Mouse (Mus musculus) cerebellum, postnatal 36 days (tissue): ENCODE measurements at regions not wholly inside any gene's neighbourhood (a gene's known extent, or its start where the extent isn't known, plus 50 kb on each side); places are given as distances from the start of the nearest gene placed in this dataset.

Experiments used
- DNase-seq, 2 experiments: peaks; one replicate each; pipeline ENCODE4 v3.0.0; 2021 to 2022; ENCODE audit warnings: mixed read lengths in 2 of 2

GRCm38 (mm10) chr2:45227276-45227944 lies 110.2 kb upstream of the Zeb2 start:
- no peak for DNase-seq

DNA sequence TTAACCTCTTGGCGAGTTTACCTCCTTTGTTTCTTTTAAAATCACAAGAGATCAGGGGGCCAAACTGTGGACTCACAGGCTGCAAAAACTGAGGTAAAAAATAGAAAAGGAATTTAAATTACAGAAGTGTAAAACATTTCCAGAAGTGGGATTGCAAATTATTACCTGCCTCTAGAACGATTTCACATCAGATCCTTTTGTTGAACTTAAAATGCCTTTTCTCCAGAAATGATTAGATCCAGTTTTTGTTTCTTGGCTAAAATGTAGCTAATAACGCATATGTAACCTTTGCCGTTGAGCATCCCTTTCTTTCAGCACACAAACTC lies 108.8 kb upstream of the Zeb2 start:
- no peak for DNase-seq

GRCm38 (mm10) chr2:45225364-45226044 lies 108.3 kb upstream of the Zeb2 start:
- no peak for DNase-seq

DNA sequence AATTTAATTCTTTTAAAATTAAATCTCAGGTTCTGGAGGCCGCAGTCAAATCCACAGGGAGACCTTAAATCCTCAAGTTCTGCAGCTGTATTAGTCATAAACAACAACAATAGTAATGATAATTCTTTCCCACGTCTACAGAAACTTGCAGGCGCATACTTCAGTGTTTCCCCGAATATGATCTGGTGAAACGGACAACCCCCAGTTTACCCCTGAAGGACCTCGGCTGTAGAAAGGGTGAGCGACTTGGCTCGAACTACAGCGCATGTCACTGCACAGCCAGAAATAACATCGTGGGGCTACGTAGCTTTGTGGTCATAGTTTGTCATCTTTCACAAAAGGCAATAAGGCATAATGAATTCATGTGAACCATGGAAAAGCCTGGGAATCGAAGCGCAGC lies 105.0 kb upstream of the Zeb2 start:
- DNase-seq = no peak

DNA sequence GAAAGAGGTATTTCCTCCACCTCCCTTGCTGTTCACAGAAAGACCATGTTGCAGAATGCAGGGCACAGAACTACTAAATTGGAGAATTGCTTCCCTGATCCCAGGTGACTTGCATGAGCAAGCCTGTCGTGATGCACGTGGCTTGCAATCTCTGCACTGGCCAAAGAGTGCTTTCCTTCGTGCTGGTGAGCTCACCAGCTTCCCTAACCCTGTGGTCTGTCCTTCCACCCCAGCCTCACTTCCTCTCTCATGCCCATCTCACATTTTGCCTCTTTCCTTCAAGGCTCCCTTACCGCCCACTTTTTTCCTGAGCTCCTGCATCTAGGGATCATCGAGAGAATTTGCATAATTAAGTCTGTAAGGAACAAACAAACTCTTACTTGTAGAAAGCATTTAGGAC lies 102.7 kb upstream of the Zeb2 start:
- no peak for DNase-seq

GRCm38 (mm10) chr2:45212833-45213232 lies 95.6 kb upstream of the Zeb2 start:
- no peak for DNase-seq

DNA sequence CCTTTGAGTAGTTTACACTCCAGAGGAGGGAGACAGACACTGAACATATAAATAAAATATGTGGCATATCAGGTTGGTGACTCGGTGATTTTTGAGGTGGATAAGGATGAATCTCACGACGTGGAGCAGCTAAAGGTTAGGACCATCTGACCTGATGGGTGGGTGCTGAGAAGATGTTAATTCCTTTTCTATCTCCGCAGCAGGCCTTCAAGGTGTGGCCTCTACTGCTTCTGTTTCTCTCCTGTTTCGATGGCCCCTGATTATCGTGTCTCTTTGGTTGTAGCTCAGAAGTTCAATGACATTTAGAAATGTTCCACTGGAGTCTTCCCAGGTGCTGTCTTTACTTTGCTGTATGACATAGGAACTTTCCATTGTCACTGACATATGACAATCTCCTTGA lies 91.3 kb upstream of the Zeb2 start:
- DNase-seq = no peak

DNA sequence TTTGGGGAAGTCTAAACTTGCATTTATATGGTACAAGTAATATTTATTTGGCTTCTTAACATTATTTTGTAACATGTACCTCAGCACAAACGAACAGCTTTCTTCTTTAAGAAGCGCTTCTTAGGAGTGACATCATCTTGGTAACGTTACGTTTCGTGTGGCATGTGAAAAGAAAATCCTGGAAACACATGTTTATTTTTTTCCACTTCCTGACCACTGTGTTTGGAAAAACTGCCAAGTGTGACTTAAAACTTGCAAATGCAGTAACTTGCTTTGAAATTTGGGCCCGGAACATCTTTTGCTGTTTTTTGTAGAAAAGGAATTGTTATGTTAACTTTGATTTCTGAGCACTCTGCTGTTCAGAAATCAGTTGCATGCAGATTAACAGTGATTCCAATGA lies 88.6 kb upstream of the Zeb2 start:
- no peak for DNase-seq

GRCm38 (mm10) chr2:45205211-45205610 lies 88.0 kb upstream of the Zeb2 start:
- DNase-seq = no peak

GRCm38 (mm10) chr2:45197955-45198631 lies 80.9 kb upstream of the Zeb2 start:
- DNase-seq = no peak

GRCm38 (mm10) chr2:45197342-45197741 lies 80.1 kb upstream of the Zeb2 start:
- DNase-seq = no peak

DNA sequence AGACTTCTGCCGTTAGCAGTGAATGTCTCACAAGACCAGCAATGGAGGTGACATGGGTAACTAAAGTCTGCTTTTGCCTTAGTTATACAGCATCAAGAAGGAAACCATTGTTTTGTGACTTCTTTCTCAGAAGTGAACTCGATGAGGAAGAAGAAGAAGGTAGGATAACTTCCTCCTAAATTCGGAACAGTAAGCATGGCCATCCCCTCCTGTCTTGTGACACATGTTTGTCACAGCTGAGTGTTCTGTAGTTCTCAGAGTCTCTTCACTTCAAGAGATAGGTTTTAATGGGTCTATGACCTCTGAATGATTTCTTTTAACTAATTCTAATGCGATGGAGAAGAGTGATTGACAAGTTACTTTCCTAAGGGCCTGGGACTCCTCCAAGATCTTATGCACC lies 79.3 kb upstream of the Zeb2 start:
- no peak for DNase-seq

DNA sequence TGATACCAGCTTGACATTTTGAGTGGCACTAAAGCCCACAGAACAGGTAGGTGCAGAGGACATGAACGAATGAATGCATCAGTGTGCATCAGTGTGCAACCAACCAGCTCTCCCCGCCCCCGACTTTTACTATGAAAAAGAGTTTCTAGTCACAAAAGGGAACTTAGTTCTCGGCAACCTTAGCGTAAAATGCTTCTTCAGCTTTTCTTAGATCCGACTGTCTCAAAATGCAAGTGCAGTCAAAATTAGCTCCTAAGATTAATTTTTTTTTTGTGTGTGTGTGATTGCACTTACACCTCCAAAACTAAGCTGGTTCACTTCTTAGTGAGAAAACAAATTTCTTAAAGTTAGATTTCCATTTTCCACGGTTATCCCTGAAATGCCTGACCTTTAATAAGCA lies 77.1 kb upstream of the Zeb2 start:
- no peak for DNase-seq

GRCm38 (mm10) chr2:45185621-45185999 lies 68.4 kb upstream of the Zeb2 start:
- no peak for DNase-seq

GRCm38 (mm10) chr2:45184704-45185620 lies 67.8 kb upstream of the Zeb2 start:
- no peak for DNase-seq

GRCm38 (mm10) chr2:45184149-45184548 lies 67.0 kb upstream of the Zeb2 start:
- DNase-seq = no peak

- DNase-seq = no peak
Observed at GRCm38 (mm10) chr2:45182876-45183275, 65.7 kb upstream of the Zeb2 start.

- DNase-seq = no peak
Observed at GRCm38 (mm10) chr2:45181552-45181951, 64.4 kb upstream of the Zeb2 start.

GRCm38 (mm10) chr2:45178849-45179453 lies 61.8 kb upstream of the Zeb2 start:
- DNase-seq = no peak

- no peak for DNase-seq
Observed at GRCm38 (mm10) chr2:45172382-45172781, 55.2 kb upstream of the Zeb2 start.

DNA sequence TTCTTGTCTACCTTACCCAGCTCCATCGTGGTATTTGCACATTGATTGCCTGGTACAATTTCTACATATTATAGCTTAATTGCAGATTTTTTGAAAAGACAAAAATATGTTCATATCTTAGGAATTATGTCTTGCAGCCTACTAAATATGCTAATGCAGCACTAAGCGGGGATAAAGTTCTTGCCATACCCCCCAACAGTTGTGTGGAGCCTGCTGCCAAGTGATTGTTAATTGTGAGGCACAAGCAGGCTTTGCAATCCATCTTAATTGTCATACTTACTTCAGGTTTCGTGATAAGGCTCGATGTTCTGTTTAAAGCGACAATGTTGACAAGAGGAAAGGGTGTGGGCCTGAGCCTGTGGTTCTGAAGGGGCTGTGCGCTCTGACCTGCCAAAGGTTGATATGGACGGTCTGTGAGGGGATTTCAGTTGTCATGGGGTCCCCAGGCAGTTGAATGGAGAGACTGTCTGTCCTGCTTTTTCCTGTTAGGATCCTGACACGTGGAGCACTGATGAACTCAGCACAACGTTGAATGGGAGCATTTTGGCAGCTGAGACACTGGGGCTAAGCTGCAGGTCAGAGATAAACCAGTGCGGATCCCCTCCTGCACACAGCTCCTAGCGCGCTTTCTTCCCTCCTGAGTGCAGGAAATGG lies 54.5 kb upstream of the Zeb2 start:
- no peak for DNase-seq

DNA sequence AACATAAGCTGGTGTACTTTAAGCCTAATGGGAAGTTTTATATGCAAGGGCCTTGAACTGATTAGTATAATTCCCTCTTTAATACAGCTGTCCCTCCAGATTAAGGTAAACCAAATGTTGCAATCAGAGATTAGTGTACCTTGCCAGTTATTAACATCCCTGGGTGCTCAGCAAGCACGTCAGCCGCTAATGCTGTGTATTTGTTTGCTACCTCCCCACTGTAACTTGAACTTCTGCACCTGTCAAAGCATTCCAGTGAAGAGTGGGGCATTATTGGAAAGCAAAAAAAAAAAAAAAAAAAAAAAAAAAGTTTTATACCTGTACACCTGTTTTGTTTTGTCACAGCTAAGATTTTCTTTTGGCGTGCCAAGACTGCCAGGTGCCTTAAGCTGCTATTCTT lies 53.1 kb upstream of the Zeb2 start:
- DNase-seq = no peak
